Mouse (Mus musculus): ENCODE measurements around the gene Olfr74.
"Not testable (repeated sequence)": the region's sequence is repeated elsewhere in the genome, so short reads cannot be mapped to it uniquely, and the experiment has no call there.

The Olfr74 gene

DNA sequence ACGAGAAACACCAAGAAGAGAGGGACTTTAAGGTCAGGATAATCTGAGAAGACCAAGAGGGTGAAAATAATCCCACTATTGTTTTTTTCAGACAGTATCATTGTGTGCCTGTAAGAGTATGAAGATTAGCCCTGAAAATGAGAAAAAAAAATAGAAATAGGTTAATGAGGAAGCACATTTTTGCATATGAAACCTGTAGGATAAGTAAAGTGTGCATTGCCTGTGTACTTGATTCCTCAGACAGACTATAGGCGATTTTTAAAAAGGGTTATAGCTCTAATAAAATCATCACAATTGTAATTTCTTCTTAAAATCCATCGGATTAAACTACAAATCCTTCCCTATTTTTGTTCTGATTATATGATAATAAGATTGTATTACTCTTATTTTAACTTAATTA lies at the start of gene Olfr74:
TSS of gene Olfr74 (minus strand) at position 101 of the 400 bp plus-strand sequence.
- no peak for DNase-seq (ENCODE audit: low read depth, low spot score)

DNA sequence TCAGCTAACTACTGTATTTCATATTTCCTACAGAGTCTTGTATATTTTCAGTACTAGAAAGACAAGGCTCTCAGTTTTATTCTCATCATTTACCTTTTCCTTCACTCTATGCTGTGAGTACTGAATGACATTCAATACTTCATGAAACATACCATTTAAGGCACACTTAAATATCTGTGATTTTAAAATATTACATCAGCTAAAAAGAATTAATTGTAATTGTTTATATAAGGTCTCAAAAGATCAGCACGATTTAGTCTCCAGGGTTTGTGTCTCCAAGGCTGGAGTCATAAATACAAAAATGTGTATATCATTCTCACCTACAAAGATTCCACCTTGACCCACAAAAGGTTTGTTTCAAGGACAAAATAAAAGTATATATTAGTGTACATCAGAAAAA lies 48.0 kb upstream of the Olfr74 start, which contains the start of gene Olfr1161:
TSS of gene Olfr1161 (plus strand) at position 301 of the 400 bp plus-strand sequence.
- DNase-seq (ENCODE audit: low read depth, low spot score): not testable (repeated sequence)

DNA sequence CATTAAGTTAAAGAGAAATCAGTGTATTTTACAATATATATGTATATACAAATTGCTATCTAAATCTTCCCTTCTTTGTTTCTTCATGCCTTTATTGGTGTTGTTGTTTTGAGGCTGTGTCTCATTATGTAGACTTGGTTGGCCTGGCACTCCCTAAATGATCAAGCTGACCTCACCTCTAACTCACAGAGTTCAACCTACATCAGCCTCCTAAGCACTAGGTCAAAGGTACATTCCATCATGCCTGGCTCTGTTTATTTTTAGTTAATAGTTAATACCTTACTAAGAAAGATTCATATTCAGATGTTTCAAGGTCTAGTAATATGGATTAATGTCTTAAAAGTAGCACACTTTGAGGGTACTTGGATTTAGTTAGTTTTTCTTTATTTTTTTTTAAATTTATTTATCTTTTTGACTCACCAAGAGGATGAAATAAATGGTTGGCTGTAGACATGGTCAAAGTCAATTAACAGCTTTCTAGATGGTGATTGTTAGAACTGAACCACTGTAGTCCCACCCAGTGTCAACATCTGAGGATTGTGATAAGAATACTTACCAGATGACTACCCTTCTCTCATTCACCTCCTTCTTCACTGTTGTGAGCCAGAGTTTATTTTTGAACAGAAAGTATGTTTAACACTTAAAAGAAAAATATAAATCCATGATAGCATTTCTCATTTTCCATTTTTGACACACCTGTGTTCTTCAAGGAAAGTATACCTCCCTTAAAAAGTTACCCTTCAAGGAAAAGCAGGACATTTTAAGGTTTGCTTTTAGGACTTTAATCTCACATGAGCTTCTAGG lies 33.3 kb upstream of the Olfr74 start, which contains the start of gene Olfr1160:
TSS of gene Olfr1160 (minus strand) at position 754 of the 804 bp plus-strand sequence.
- no peak for DNase-seq (ENCODE audit: low read depth, low spot score)

DNA sequence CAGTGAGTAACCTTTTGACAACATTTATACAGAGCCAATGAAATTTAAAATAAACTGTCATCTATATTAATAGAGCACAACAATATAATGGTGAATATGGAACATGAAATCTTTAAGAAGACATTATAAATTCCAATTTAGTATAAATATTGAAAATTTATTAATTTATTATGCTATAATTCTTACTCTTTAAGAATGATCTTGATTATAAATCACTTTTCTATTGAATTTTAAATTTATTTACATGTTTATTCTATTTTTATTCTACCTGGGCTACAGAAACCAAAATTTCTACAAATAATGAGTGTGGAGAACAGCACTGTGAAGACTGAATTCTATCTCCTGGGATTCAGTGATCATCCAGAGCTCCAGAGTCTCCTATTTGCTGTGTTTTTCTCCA lies 15.3 kb upstream of the Olfr74 start, which contains the start of gene Olfr1158:
TSS of gene Olfr1158 (plus strand) at position 301 of the 400 bp plus-strand sequence.
- no peak for DNase-seq (ENCODE audit: low read depth, low spot score)

DNA sequence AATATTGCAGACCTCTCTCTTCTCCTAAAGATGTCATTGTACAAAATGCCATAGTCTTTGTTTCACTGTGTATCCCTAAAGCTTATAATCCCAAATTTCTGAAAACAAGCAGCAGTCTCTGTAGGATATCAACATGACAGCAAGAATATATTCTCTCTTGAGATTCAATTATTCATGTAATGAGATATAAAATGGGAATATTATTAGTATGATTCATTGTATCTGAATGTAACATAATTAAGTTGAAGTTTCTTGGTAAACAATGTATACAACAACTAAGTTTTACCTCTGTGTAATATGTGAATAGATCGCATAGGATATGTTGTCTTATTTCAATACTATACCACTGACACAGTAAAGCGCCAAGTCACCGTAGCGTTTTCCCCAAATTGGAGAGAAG lies 6.3 kb downstream of the Olfr74 start, which contains the start of gene Olfr1157:
TSS of gene Olfr1157 (minus strand) at position 101 of the 400 bp plus-strand sequence.
- DNase-seq (ENCODE audit: low read depth, low spot score): no peak

DNA sequence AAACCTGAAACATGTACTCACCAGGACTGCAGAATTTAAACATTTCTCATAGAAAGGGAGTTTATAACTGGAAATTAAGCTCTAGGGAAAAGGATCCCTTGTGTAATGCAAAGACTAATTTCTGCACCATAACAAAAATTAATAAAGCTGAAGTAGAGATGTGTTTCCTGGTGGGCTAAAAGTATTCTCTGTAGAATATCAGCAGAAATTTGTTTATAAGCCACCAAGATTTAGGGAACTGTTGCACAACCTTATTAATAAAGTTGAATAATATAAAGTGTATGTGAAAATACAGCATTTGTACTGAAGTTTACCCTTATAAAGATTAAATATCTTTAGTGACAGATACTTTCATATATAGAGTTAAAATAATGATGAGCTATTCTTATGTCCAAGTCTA lies 21.5 kb downstream of the Olfr74 start, which contains the start of gene Olfr1156:
TSS of gene Olfr1156 (minus strand) at position 101 of the 400 bp plus-strand sequence.
- no peak for DNase-seq (ENCODE audit: low read depth, low spot score)

DNA sequence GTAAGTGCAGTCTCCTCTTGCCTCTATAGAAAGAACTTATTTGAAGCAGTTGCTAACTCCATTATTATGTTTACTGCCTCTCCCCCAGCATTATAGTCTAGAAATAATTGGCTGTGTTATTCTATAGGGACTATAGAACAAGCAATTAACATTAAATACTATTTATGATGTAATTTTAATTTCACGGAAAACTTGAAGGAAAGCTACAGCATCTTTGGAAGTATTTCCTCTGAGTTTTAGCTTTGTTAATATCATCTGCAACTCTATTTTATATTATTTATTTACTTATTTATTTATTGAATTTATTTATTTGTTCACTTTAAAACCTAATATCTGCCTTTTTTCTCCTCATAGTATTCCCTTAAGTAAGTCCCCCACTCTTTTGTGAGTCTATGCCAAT lies 29.4 kb downstream of the Olfr74 start, which contains the start of gene Olfr1155:
TSS of gene Olfr1155 (minus strand) at position 101 of the 400 bp plus-strand sequence.
- DNase-seq (ENCODE audit: low read depth, low spot score): no peak

Measured in skeletal muscle tissue, adult 2 months (tissue).